Mouse (Mus musculus) CH12.LX (cell line): ENCODE measurements at regions not wholly inside any gene's neighbourhood (a gene's known extent, or its start where the extent isn't known, plus 50 kb on each side); places are given as distances from the start of the nearest gene placed in this dataset.

Source experiments
- DNase-seq: peaks from one replicate; pipeline ENCODE4 v3.0.0-alpha.2; 2013; ENCODE audit errors: extremely low read depth
- H3K27ac ChIP-seq: 2 replicates; pipeline ENCODE4 v1.5.1; 2012; ENCODE audit warnings: low read depth, mild to moderate bottlenecking, control low read depth, moderate library complexity; ENCODE audit not compliant: insufficient read depth
- H3K27me3 ChIP-seq: replicated peaks from 2 replicates; pipeline ENCODE3; 2012; ENCODE audit warnings: inconsistent platforms
- H3K36me3 ChIP-seq, 2 experiments: replicated peaks in 1 of 2; 2 replicates each; pipeline versions ENCODE3 to v1.6.1; 2012; ENCODE audit warnings: inconsistent platforms in 1 of 2, low read length in 1 of 2, mild to moderate bottlenecking in 1 of 2, mixed read lengths in 1 of 2, moderate library complexity in 1 of 2; ENCODE audit not compliant: control insufficient read depth in 1 of 2, insufficient read depth in 1 of 2
- H3K4me1 ChIP-seq, 2 experiments: 2 replicates each; pipeline ENCODE4 v1.6.1; 2012; ENCODE audit warnings: inconsistent platforms in 1 of 2, moderate library complexity in 1 of 2; ENCODE audit not compliant: insufficient read depth in 2 of 2, control insufficient read depth in 1 of 2
- H3K4me2 ChIP-seq: 2 replicates; pipeline ENCODE4 v1.6.1; 2012; ENCODE audit warnings: low read depth, mild to moderate bottlenecking, control low read depth; ENCODE audit not compliant: poor library complexity, insufficient read depth, severe bottlenecking
- H3K4me3 ChIP-seq, 3 experiments: fragments of 150-350 bp in 1 of 3; sonication (generic) in 1 of 3; replicated peaks in 1 of 3; 2 replicates each; pipeline versions ENCODE3 to v1.5.1; 2011 to 2012; ENCODE audit warnings: low read depth in 2 of 3, low read length in 2 of 3, mild to moderate bottlenecking in 2 of 3, moderate library complexity in 2 of 3, control low read depth in 1 of 3, improper control_type of control experiment in 1 of 3, inconsistent platforms in 1 of 3, mixed read lengths in 1 of 3; ENCODE audit not compliant: poor library complexity in 1 of 3
- H3K79me2 ChIP-seq: replicated peaks from 2 replicates; pipeline ENCODE4 v1.6.1; 2012; ENCODE audit warnings: mild to moderate bottlenecking, moderate library complexity; ENCODE audit not compliant: control insufficient read depth, poor library complexity, insufficient read depth, severe bottlenecking; ENCODE audit errors: extremely low read depth
- H3K9ac ChIP-seq: 2 replicates; pipeline ENCODE4 v1.6.1; 2012; ENCODE audit warnings: low read depth, mild to moderate bottlenecking, control low read depth, moderate library complexity; ENCODE audit not compliant: insufficient read depth
- H3K9me3 ChIP-seq: replicated peaks from 2 replicates; pipeline ENCODE3; 2012; ENCODE audit warnings: low read length, inconsistent platforms, mixed read lengths
- BHLHE40 ChIP-seq: IDR thresholded peaks from 2 replicates; pipeline ENCODE4 v1.6.1; 2011; ENCODE audit warnings: mild to moderate bottlenecking, low read depth, low read length, improper control_type of control experiment
- CTCF ChIP-seq, 2 experiments: IDR thresholded peaks in 1 of 2; conservative IDR thresholded peaks in 1 of 2; 2 replicates each; pipeline ENCODE4 v1.5.1; 2011 to 2012; ENCODE audit warnings: low read depth in 2 of 2, low read length in 2 of 2, improper control_type of control experiment in 1 of 2, inconsistent platforms in 1 of 2, mild to moderate bottlenecking in 1 of 2, moderate library complexity in 1 of 2
- E2F4 ChIP-seq: IDR thresholded peaks from 2 replicates; pipeline ENCODE4 v1.6.1; 2011; ENCODE audit warnings: low read depth, low read length, improper control_type of control experiment; ENCODE audit not compliant: insufficient replicate concordance
- ETS1 ChIP-seq: conservative IDR thresholded peaks from 2 replicates; pipeline ENCODE4 v1.6.1; 2012; ENCODE audit warnings: low read depth, mild to moderate bottlenecking, inconsistent platforms, low read length, improper control_type of control experiment, moderate library complexity
- GABPA ChIP-seq: IDR thresholded peaks from 2 replicates; pipeline ENCODE4 v1.6.1; 2012; ENCODE audit warnings: low read depth, low read length, improper control_type of control experiment, inconsistent platforms; ENCODE audit not compliant: insufficient replicate concordance
- HCFC1 ChIP-seq: IDR thresholded peaks from 2 replicates; pipeline ENCODE4 v1.6.1; 2012; ENCODE audit warnings: low read depth, mild to moderate bottlenecking, inconsistent platforms, low read length, improper control_type of control experiment
- IRF4 ChIP-seq: IDR thresholded peaks from 2 replicates; pipeline ENCODE4 v1.6.1; 2014; ENCODE audit warnings: low read depth, mild to moderate bottlenecking, inconsistent platforms, low read length, improper control_type of control experiment
- JUND ChIP-seq: conservative IDR thresholded peaks from 2 replicates; pipeline ENCODE4 v1.6.1; 2011; ENCODE audit warnings: low read depth, low read length, improper control_type of control experiment
- KAT2A ChIP-seq: IDR thresholded peaks from 2 replicates; pipeline ENCODE4 v1.6.1; 2012; ENCODE audit warnings: low read length, improper control_type of control experiment, inconsistent platforms; ENCODE audit not compliant: insufficient replicate concordance
- MAFK ChIP-seq: IDR thresholded peaks from 2 replicates; pipeline ENCODE4 v1.6.1; 2011; ENCODE audit warnings: low read length, improper control_type of control experiment; ENCODE audit not compliant: insufficient replicate concordance
- MAX ChIP-seq: IDR thresholded peaks from 2 replicates; pipeline ENCODE4 v1.6.1; 2011; ENCODE audit warnings: low read length, improper control_type of control experiment
- MEF2A ChIP-seq: IDR thresholded peaks from 2 replicates; pipeline ENCODE4 v1.6.1; 2014; ENCODE audit warnings: low read depth, mild to moderate bottlenecking, inconsistent platforms, low read length, improper control_type of control experiment, borderline replicate concordance
- POLR2A ChIP-seq: IDR thresholded peaks from 2 replicates; pipeline ENCODE4 v1.6.1; 2011; ENCODE audit warnings: low read depth, mild to moderate bottlenecking, improper control_type of control experiment, low read length
- RAD21 ChIP-seq: IDR thresholded peaks from 2 replicates; pipeline ENCODE4 v1.6.1; 2011; ENCODE audit warnings: low read depth, mild to moderate bottlenecking, low read length, improper control_type of control experiment, moderate library complexity
- RCOR1 ChIP-seq: conservative IDR thresholded peaks from 2 replicates; pipeline ENCODE4 v1.6.1; 2012; ENCODE audit warnings: low read depth, mild to moderate bottlenecking, inconsistent platforms, low read length, improper control_type of control experiment
- TBP ChIP-seq: conservative IDR thresholded peaks from 2 replicates; pipeline ENCODE4 v1.6.1; 2011; ENCODE audit warnings: low read depth, low read length, improper control_type of control experiment
- TCF12 ChIP-seq: IDR thresholded peaks from 2 replicates; pipeline ENCODE4 v1.6.1; 2014; ENCODE audit warnings: low read depth, mild to moderate bottlenecking, inconsistent platforms, low read length, improper control_type of control experiment
- ZMIZ1 ChIP-seq: IDR thresholded peaks from 2 replicates; pipeline ENCODE4 v1.6.1; 2012; ENCODE audit warnings: low read depth, mild to moderate bottlenecking, inconsistent platforms, low read length, improper control_type of control experiment
- dilution Hi-C: fragments of 300-500 bp; cut with MboI; formaldehyde crosslinking; loops from 2 replicates; pipeline ENCODE4 v1.14.3; 2020; ENCODE audit warnings: low sequenced_read_pairs; ENCODE audit not compliant: extremely low pct_unique_long_range_greater_than_20kb, extremely low pct_ligation_motif_present
- in situ Hi-C: fragments of 300-500 bp; cut with MboI; formaldehyde crosslinking; loops from 3 replicates; pipeline ENCODE4 v1.14.3; 2019; ENCODE audit warnings: low sequenced_read_pairs, low pct_ligation_motif_present, low pct_unique_long_range_greater_than_20kb, mixed read lengths

DNA sequence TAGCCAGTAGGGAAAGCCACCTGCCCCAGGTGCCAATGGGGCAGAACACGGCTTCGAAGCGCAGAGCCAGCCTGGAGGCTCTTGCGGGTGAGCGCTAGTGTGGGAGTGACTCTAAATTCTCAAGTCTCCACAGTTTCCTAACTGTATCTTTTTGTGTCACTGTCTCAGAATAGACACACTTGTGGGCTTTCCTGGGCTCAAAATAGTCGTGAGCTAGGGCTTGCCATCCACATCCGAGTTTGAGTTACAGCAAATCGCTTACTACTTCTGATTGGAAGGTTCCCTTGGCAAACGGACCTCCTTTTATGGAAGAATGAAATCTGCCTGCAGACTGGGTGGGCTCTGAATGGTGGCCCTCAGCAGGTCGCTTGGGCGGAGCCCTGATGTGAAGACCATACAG is 71.0 kb upstream of the Pmepa1 start:
- Histone ChIP-seq H3K36me3 (no peaks in the 10 kb centered on the region), H3K79me2 (no peaks in the 10 kb centered on the region), H3K4me2 (no peak overlapping the region), H3K27me3 (peaks cover 4% of the 10 kb centered on the region), H3K9me3 (peaks cover 10% of the 10 kb centered on the region), H3K4me1 (peaks cover 13 to 14% of the 10 kb centered on the region in 2 experiments), H3K4me3 (no peak overlapping the region), H3K27ac (no peak overlapping the region), H3K9ac (no peak overlapping the region)
- dilution Hi-C loops (no loop called here), in situ Hi-C loops (no loop called here)
- DNase-seq: no peak
- TF ChIP-seq MAX (no peak), POLR2A (no peak), E2F4 (no peak), RAD21 (no peak), MEF2A (no peak; the same call in 1 of the 2 replicates), ETS1 (no peak), CTCF (conservative IDR thresholded peaks at IDR 0.05 in 1 of 2, IDR thresholded peaks at IDR 0.05 in 1 of 2; ENCODE audit: low read depth in 2 of 2, low read length in 2 of 2) (no peak), BHLHE40 (no peak), ZMIZ1 (no peak), TCF12 (no peak), GABPA (no peak), HCFC1 (no peak), JUND (no peak), RCOR1 (no peak), KAT2A (no peak)

DNA sequence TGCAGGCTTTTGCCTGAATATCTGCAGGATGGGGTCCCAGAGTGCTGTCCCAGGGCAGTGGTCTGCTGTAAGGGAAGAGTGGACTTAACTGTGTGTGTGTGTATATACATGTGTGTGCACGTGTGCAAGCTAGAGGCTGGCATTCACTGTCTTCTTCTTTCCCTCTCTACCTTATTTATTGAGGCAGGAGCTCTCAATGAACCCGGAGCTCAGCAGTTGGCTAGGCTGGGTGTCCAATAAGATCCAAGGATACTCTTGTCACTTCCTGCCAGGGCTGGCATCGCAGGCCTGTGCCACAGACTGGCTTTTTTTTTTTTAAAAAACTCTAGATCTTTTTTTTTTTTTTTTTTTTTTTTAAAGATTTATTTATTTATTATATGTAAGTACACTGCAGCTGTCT is 72.4 kb upstream of the Pmepa1 start:
- dilution Hi-C loops (no loop called here), in situ Hi-C loops (no loop called here)
- Histone ChIP-seq H3K27me3 (peaks cover 4% of the 10 kb centered on the region), H3K9me3 (peaks cover 8% of the 10 kb centered on the region), H3K79me2 (no peaks in the 10 kb centered on the region), H3K4me1 (peaks cover 16 to 23% of the 10 kb centered on the region in 2 experiments), H3K9ac (no peak overlapping the region), H3K4me3 (no peak overlapping the region), H3K4me2 (no peak overlapping the region), H3K36me3 (no peaks in the 10 kb centered on the region), H3K27ac (no peak overlapping the region)
- TF ChIP-seq MAFK (no peak), IRF4 (no peak), TBP (no peak)
- no peak for DNase-seq
